Mouse (Mus musculus): ENCODE measurements around the gene Chd5.

DNA sequence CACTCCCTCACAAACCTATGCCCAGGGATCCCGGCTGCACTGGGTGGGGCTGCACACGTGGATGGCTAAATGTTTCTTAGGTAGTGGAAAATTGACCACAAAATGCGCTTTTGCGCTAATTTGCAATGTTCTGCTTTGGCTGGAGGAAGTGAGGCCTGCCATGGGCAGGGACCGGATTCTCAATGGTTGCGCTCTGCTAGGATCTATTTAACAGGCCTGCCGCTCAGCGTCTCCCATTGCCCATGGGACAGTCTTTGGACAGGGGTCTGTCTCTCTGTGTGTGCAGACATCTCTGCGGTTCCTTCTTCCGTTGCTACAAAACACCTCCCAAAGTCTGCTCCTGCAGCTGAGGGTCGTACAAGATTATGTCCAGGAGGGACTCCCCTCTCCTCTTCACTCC, 47.5 kb upstream of the Chd5 start:
- TF ChIP-seq CTCF (conservative IDR thresholded peaks at IDR 0.05; ENCODE audit: low read length) (no peak), POU5F1 (IDR thresholded peaks at IDR 0.05; ENCODE audit: borderline replicate concordance, low read length) (no peak), NANOG (IDR thresholded peaks at IDR 0.05; ENCODE audit: borderline replicate concordance, low read length) (no peak)

Data from E14TG2a.4 (cell line).